Mouse (Mus musculus) frontal cortex, postnatal 14 days (tissue): ENCODE measurements at regions not wholly inside any gene's neighbourhood (a gene's known extent, or its start where the extent isn't known, plus 50 kb on each side); places are given as distances from the start of the nearest gene placed in this dataset.

ENCODE experiments used
- DNase-seq, 2 experiments: peaks; one replicate each; pipeline ENCODE4 v3.0.0; 2022; ENCODE audit warnings: low spot score in 2 of 2

DNA sequence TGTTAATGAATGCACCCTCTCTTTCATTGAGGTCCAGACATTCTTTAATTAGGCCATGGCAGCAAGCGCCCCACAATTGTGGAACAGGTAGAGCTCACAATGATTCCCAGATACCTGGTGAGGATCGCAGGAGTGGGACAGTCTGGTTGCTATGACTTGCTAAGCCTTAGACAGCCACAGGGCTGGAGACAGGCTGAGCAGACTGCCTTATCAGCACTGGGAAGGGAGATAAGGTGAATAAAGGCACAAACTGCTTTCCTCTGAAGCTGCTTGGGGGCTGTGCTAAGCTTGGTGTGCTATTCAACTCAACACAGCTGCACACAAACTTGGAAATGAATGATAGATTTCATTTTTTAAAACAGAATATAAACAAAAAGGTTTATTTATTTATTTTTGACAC lies 159.8 kb upstream of the Masp1 start:
- no peak for DNase-seq

DNA sequence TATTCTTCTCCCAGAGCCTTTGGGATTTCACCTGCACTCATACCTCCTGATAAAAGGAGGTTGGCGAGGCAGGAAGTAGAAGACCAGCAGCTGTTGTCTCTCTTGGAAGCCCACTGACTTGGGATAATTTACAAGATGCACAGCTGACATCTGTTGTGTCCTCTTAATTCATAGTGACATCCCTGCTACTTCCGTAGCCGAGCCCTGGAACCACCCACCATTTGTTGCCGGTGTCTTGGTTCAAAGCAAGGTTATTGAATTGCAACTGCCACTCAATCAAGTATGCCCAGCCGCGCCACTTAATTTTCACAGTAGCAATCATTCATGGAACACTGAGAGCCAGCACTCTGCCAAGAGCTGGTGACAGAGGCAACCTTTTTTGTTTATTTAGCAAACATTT lies 151.8 kb upstream of the Masp1 start:
- DNase-seq = no peak

DNA sequence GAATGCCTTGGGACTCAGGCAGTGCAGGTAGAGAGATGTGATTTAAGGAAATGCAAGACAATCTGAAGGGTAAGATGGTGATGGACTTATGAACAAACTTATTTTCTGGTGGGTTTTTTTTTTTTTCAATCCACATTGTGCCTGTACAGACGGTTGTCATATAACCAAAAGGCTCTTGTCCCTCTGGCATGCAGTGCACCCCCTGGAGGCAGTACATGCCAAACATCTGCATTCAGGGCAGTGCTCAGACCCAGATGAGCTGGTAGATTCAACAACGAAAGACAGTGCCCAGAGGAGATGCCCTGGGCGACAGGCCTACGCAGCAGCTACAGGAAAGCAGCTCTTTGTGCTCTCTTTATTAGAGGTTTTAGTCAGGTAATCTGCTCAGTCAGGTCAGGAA lies 149.5 kb upstream of the Masp1 start:
- no peak for DNase-seq

DNA sequence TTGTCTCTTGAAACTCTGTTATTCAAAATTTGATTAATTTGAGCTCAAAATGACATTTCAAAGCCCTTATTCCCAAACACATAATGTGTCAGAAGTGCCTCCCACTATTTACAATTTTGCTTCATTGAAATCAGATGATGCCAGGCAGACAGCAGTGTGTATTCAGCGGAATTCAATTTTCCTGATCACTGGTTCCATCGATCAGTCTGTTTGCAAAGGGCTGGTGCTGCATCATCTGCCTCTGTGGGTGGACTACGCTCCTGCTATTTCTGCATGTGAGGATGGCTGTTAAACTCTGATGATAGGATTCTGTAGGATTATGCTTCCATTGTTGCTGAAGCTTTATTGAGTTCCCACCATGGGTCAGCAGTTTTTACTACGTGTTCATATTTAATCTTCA lies 149.0 kb upstream of the Masp1 start:
- DNase-seq = no peak
